ENCODE assay signal across 8 mouse cellular contexts in genomic region chr2:69862117-69862657, GRCm38 (mm10). TPM values are rescaled to one million over a fixed set of nuclear protein-coding genes. Genes with fewer than 3 reads are reported as not detected.
A peak's percentile ranks its signal among the peaks of the same experiment; 100 is the strongest.
DNase-seq lines count a peak whose midpoint lies in the region; ATAC-seq and TF ChIP-seq lines count a peak whose summit lies in the region.

No protein-coding gene starts in this region.

- no peaks in the 10 kb centered on the region for H3K9me3 ChIP-seq in kidney, embryonic 15.5 days (replicated peaks)
- H3K9me3 ChIP-seq in MEL (replicated peaks; ENCODE audit: insufficient read depth, low read length): no peaks in the 10 kb centered on the region
- no peaks in the 10 kb centered on the region for H3K9me3 ChIP-seq in forebrain, embryonic 12.5 days
- H3K9me3 ChIP-seq in liver, embryonic 15.5 days (replicated peaks): no peaks in the 10 kb centered on the region

- H3K4me3 ChIP-seq in kidney, embryonic 15.5 days (replicated peaks): peak overlapping the region; percentile 94
- peak overlapping the region; percentile 97 to 99 for H3K4me3 ChIP-seq in MEL (ENCODE audit: control insufficient read depth in 1 of 2, insufficient read depth in 1 of 2, low read depth in 2 of 2, low read length in 2 of 2)
- H3K4me3 ChIP-seq in forebrain, embryonic 12.5 days (replicated peaks): peak overlapping the region; percentile 99
- peak overlapping the region; percentile 95 for H3K4me3 ChIP-seq in liver, embryonic 15.5 days (replicated peaks)

- TF ChIP-seq EP300 in MEL (IDR thresholded peaks at IDR 0.05; ENCODE audit: low read depth in 1 of 2, low read length in 2 of 2): no peak

- DNase-seq in kidney, postnatal 14 days: no peak
- peak; percentile 69 for DNase-seq in MEL (ENCODE audit: low read depth, low spot score)
- no peak for DNase-seq in spleen, postnatal 36 days (ENCODE audit: low spot score in 2 of 2)
- no peak for DNase-seq in cerebellum, postnatal 4 days (ENCODE audit: low spot score in 2 of 2)
- DNase-seq in frontal cortex, postnatal 25 days (ENCODE audit: low spot score in 2 of 2): no peak

- no peak for TF ChIP-seq CTCF in MEL (IDR thresholded peaks at IDR 0.05 in 2 of 3, conservative IDR thresholded peaks at IDR 0.05 in 1 of 3; ENCODE audit: control insufficient read depth in 1 of 3, insufficient read depth in 1 of 3, low read depth in 2 of 3, low read length in 3 of 3, poor library complexity in 1 of 3, severe bottlenecking in 1 of 3)

- WGBS in kidney, embryonic 15.5 days: 2% methylated on average over 13 of the region's 13 CpGs
- WGBS in forebrain, embryonic 12.5 days: 6% methylated on average over 12 of the region's 13 CpGs
- under 1% methylated on average over 13 of the region's 13 CpGs for WGBS in liver, embryonic 15.5 days (ENCODE audit: insufficient replicate concordance)

- TF ChIP-seq POLR2A in MEL (IDR thresholded peaks at IDR 0.05; ENCODE audit: control insufficient read depth in 1 of 2, insufficient read depth in 1 of 2, low read depth in 1 of 2, low read length in 2 of 2, poor library complexity in 1 of 2): no peak

- H3K36me3 ChIP-seq in kidney, embryonic 15.5 days: peaks cover 28% of the 10 kb centered on the region
- peaks cover 28 to 39% of the 10 kb centered on the region in 2 experiments for H3K36me3 ChIP-seq in MEL (ENCODE audit: control insufficient read depth in 1 of 2, insufficient read depth in 2 of 2, low read length in 2 of 2)
- H3K36me3 ChIP-seq in forebrain, embryonic 12.5 days (replicated peaks): peaks cover 11% of the 10 kb centered on the region
- peaks cover 31% of the 10 kb centered on the region for H3K36me3 ChIP-seq in liver, embryonic 15.5 days (replicated peaks)

- H3K9ac ChIP-seq in kidney, embryonic 15.5 days: peak overlapping the region; percentile 100
- peak overlapping the region; percentile 98 for H3K9ac ChIP-seq in MEL (ENCODE audit: control insufficient read depth, low read depth, low read length, poor library complexity, severe bottlenecking)
- H3K9ac ChIP-seq in forebrain, embryonic 12.5 days: peak overlapping the region; percentile 99
- H3K9ac ChIP-seq in liver, embryonic 15.5 days: peak overlapping the region; percentile 99

- no peak for TF ChIP-seq RAD21 in MEL (IDR thresholded peaks at IDR 0.05; ENCODE audit: low read depth, low read length)

- H3K4me2 ChIP-seq in kidney, embryonic 15.5 days: peak overlapping the region; percentile 71
- peak overlapping the region; percentile 80 for H3K4me2 ChIP-seq in forebrain, embryonic 12.5 days
- peak overlapping the region; percentile 86 for H3K4me2 ChIP-seq in liver, embryonic 15.5 days

- peaks cover 34% of the 10 kb centered on the region for H3K79me2 ChIP-seq in MEL (ENCODE audit: control insufficient read depth, insufficient read depth, low read length, poor library complexity)

- no peak for ATAC-seq in kidney, embryonic 15.5 days (replicated peaks; ENCODE audit: low FRiP score)
- ATAC-seq in forebrain, embryonic 12.5 days (ENCODE audit: low FRiP score): no peak
- no peak for ATAC-seq in liver, embryonic 15.5 days (ENCODE audit: insufficient read depth)

- H3K4me1 ChIP-seq in kidney, embryonic 15.5 days: peaks cover 16% of the 10 kb centered on the region; the same call in 1 of the 2 replicates
- peaks cover 2 to 9% of the 10 kb centered on the region in 2 experiments; a peak in 3 of 4 replicates for H3K4me1 ChIP-seq in MEL (ENCODE audit: control insufficient read depth in 1 of 2, insufficient read depth in 2 of 2, low read length in 2 of 2)
- H3K4me1 ChIP-seq in forebrain, embryonic 12.5 days: peaks cover 23% of the 10 kb centered on the region
- peaks cover 25% of the 10 kb centered on the region for H3K4me1 ChIP-seq in liver, embryonic 15.5 days (replicated peaks)

- H3K27me3 ChIP-seq in kidney, embryonic 15.5 days: no peaks in the 10 kb centered on the region
- H3K27me3 ChIP-seq in MEL (ENCODE audit: control insufficient read depth in 1 of 2, insufficient read depth in 2 of 2, low read length in 2 of 2): no peaks in the 10 kb centered on the region
- H3K27me3 ChIP-seq in forebrain, embryonic 12.5 days: no peaks in the 10 kb centered on the region
- no peaks in the 10 kb centered on the region for H3K27me3 ChIP-seq in liver, embryonic 15.5 days

- H3K27ac ChIP-seq in kidney, embryonic 15.5 days: peak overlapping the region; percentile 93
- H3K27ac ChIP-seq in MEL (ENCODE audit: control insufficient read depth, low read depth, low read length): peak overlapping the region; percentile 89
- H3K27ac ChIP-seq in forebrain, embryonic 12.5 days: no peak overlapping the region; the same call in 1 of the 2 replicates
- peak overlapping the region; percentile 91 for H3K27ac ChIP-seq in liver, embryonic 15.5 days (replicated peaks)

TF ChIP-seq in MEL, 35 proteins besides CTCF, POLR2A, EP300 and RAD21 (continues in another document):
- no peak for TF ChIP-seq ZKSCAN1 (IDR thresholded peaks at IDR 0.05; ENCODE audit: low read depth, low read length)
- no peak for TF ChIP-seq KAT2A (conservative IDR thresholded peaks at IDR 0.05; ENCODE audit: low read depth, low read length)
- no peak for TF ChIP-seq SMC3 (IDR thresholded peaks at IDR 0.05; ENCODE audit: low read depth, low read length)
- 0 out of 2 replicates have a peak, but pooled peaks have one; percentile 18 for TF ChIP-seq MYC (IDR thresholded peaks at IDR 0.05; ENCODE audit: low read depth, low read length)
- no peak for TF ChIP-seq TCF12 (IDR thresholded peaks at IDR 0.05; ENCODE audit: low read depth, low read length)
- TF ChIP-seq GABPA (IDR thresholded peaks at IDR 0.05; ENCODE audit: low read depth, low read length): no peak
- no peak for TF ChIP-seq MEF2A (IDR thresholded peaks at IDR 0.05; ENCODE audit: extremely low read depth, insufficient replicate concordance, low read depth, low read length, poor library complexity, severe bottlenecking)
- no peak for TF ChIP-seq ETS1 (IDR thresholded peaks at IDR 0.05; ENCODE audit: low read depth, low read length)
- TF ChIP-seq POLR2AphosphoS2 (IDR thresholded peaks at IDR 0.05; ENCODE audit: low read length): 0 out of 2 replicates have a peak, but pooled peaks have one; percentile 23
- peak; percentile 94; the same call in 1 of the 2 replicates for TF ChIP-seq CHD1 (IDR thresholded peaks at IDR 0.05; ENCODE audit: low read depth, low read length)
- TF ChIP-seq RCOR1 (IDR thresholded peaks at IDR 0.05; ENCODE audit: low read depth, low read length): no peak
- no peak for TF ChIP-seq JUND (IDR thresholded peaks at IDR 0.05; ENCODE audit: low read depth, low read length)
- no peak for TF ChIP-seq MAX (IDR thresholded peaks at IDR 0.05; ENCODE audit: low read length)
- TF ChIP-seq GATA1 (IDR thresholded peaks at IDR 0.05; ENCODE audit: low read depth, low read length): 0 out of 2 replicates have a peak, but pooled peaks have one; percentile 13
- peak; percentile 24; the same call in 1 of the 2 replicates for TF ChIP-seq MXI1 (IDR thresholded peaks at IDR 0.05; ENCODE audit: low read depth, low read length)
- TF ChIP-seq HCFC1 (IDR thresholded peaks at IDR 0.05; ENCODE audit: low read depth, low read length): no peak; the same call in 1 of the 2 replicates
- TF ChIP-seq CHD2 (IDR thresholded peaks at IDR 0.05; ENCODE audit: low read length): no peak
- no peak for TF ChIP-seq E2F4 (IDR thresholded peaks at IDR 0.05; ENCODE audit: borderline replicate concordance, low read depth, low read length)
- no peak for TF ChIP-seq ZC3H11A (IDR thresholded peaks at IDR 0.05; ENCODE audit: low read depth, low read length)
- TF ChIP-seq ZMIZ1 (IDR thresholded peaks at IDR 0.05; ENCODE audit: low read depth, low read length): no peak
- no peak for TF ChIP-seq MYB (IDR thresholded peaks at IDR 0.05; ENCODE audit: low read depth, low read length)
- no peak for TF ChIP-seq BHLHE40 (IDR thresholded peaks at IDR 0.05; ENCODE audit: borderline replicate concordance, low read depth, low read length)
- TF ChIP-seq NELFE (IDR thresholded peaks at IDR 0.05; ENCODE audit: low read depth, low read length): no peak

RNA-seq across cellular contexts. Expression of gene Ssb, which starts 0.8 kb away (rescaled TPM):
- polyA plus RNA-seq in kidney, embryonic 15.5 days (2015; fragmentation: Nextera tagmentation; extraction: Ambion mirVana): 356 and 389 TPM in 2 replicates
- 219 and 221 TPM in 2 replicates for total RNA-seq in MEL (2012; rRNA removed)
- polyA plus RNA-seq in MEL (2012; ENCODE audit: insufficient read depth in 1 of 2, insufficient read length in 2 of 2, low read depth in 1 of 2, low replicate concordance in 2 of 2, missing spikeins in 1 of 2): 1,000 to 10,000 TPM in 1 of 2 experiments, 100 to 1,000 TPM in 1; 357 to 1,377 TPM
- polyA plus RNA-seq in forebrain, embryonic 12.5 days (2016; fragmentation: Nextera tagmentation; extraction: Ambion mirVana): 448 and 466 TPM in 2 replicates
- 108 and 133 TPM in 2 replicates for polyA plus RNA-seq in liver, embryonic 15.5 days (2015; fragmentation: Nextera tagmentation; extraction: Ambion mirVana)

RNA-seq across cellular contexts. Expression of gene Mettl5, which starts 23.2 kb away (rescaled TPM):
- 42.9 and 43.4 TPM in 2 replicates for polyA plus RNA-seq in kidney, embryonic 15.5 days (2015; fragmentation: Nextera tagmentation; extraction: Ambion mirVana)
- 27.5 and 32.3 TPM in 2 replicates for total RNA-seq in MEL (2012; rRNA removed)
- 10 to 100 TPM in 1 of 2 experiments, not detected in 1; 29.2 TPM for polyA plus RNA-seq in MEL (2012; ENCODE audit: insufficient read depth in 1 of 2, insufficient read length in 2 of 2, low read depth in 1 of 2, low replicate concordance in 2 of 2, missing spikeins in 1 of 2)
- polyA plus RNA-seq in forebrain, embryonic 12.5 days (2016; fragmentation: Nextera tagmentation; extraction: Ambion mirVana): 38.3 and 38.5 TPM in 2 replicates
- polyA plus RNA-seq in liver, embryonic 15.5 days (2015; fragmentation: Nextera tagmentation; extraction: Ambion mirVana): 24.1 and 29.1 TPM in 2 replicates

RNA-seq across cellular contexts. Expression of gene Ubr3, which starts 34.9 kb away (rescaled TPM):
- 14.3 and 15.5 TPM in 2 replicates for polyA plus RNA-seq in kidney, embryonic 15.5 days (2015; fragmentation: Nextera tagmentation; extraction: Ambion mirVana)
- total RNA-seq in MEL (2012; rRNA removed): 10.1 and 13.5 TPM in 2 replicates
- 100 to 1,000 TPM in 1 of 2 experiments, 10 to 100 TPM in 1; 25.3 to 188 TPM for polyA plus RNA-seq in MEL (2012; ENCODE audit: insufficient read depth in 1 of 2, insufficient read length in 2 of 2, low read depth in 1 of 2, low replicate concordance in 2 of 2, missing spikeins in 1 of 2)
- polyA plus RNA-seq in forebrain, embryonic 12.5 days (2016; fragmentation: Nextera tagmentation; extraction: Ambion mirVana): 18.9 and 22.2 TPM in 2 replicates
- 5.5 and 5.6 TPM in 2 replicates for polyA plus RNA-seq in liver, embryonic 15.5 days (2015; fragmentation: Nextera tagmentation; extraction: Ambion mirVana)

RNA-seq across cellular contexts. Expression of gene Klhl23, which starts 40.4 kb away (rescaled TPM):
- polyA plus RNA-seq in kidney, embryonic 15.5 days (2015; fragmentation: Nextera tagmentation; extraction: Ambion mirVana): 28.8 and 32.2 TPM in 2 replicates
- total RNA-seq in MEL (2012; rRNA removed): 24.8 and 27.6 TPM in 2 replicates
- polyA plus RNA-seq in MEL (2012; ENCODE audit: insufficient read depth in 1 of 2, insufficient read length in 2 of 2, low read depth in 1 of 2, low replicate concordance in 2 of 2, missing spikeins in 1 of 2): 100 to 1,000 TPM in 1 of 2 experiments, 10 to 100 TPM in 1; 31.4 to 238 TPM
- polyA plus RNA-seq in forebrain, embryonic 12.5 days (2016; fragmentation: Nextera tagmentation; extraction: Ambion mirVana): 43.8 and 47.9 TPM in 2 replicates
- polyA plus RNA-seq in liver, embryonic 15.5 days (2015; fragmentation: Nextera tagmentation; extraction: Ambion mirVana): 18.1 and 19.4 TPM in 2 replicates
